Mouse (Mus musculus) stomach, embryonic 14.5 days (tissue): ENCODE measurements around the gene Kirrel3. TPM values are rescaled to one million over a fixed set of nuclear protein-coding genes. Genes with fewer than 3 reads are reported as not detected.

Experiments
- ATAC-seq: fragments of 200-750 bp; cut with Nextera tagmentation; 2 replicates; pipeline ENCODE4 v1.8.0; 2017; ENCODE audit warnings: low read depth, moderate TSS enrichment; ENCODE audit not compliant: insufficient number of reproducible peaks, insufficient read depth, low FRiP score
- H3K27ac ChIP-seq: fragments of 300-500 bp; sonication (generic); 2 replicates; pipeline ENCODE4 v1.5.1; 2014; ENCODE audit warnings: mild to moderate bottlenecking, low read length, moderate library complexity, mixed read lengths
- H3K27me3 ChIP-seq: fragments of 300-500 bp; sonication (generic); 2 replicates; pipeline ENCODE4 v1.6.1; 2014; ENCODE audit warnings: low read length, control low read depth, mixed read lengths; ENCODE audit not compliant: control insufficient read depth, insufficient read depth
- H3K36me3 ChIP-seq: fragments of 300-500 bp; sonication (generic); 2 replicates; pipeline ENCODE4 v1.6.1; 2014; ENCODE audit warnings: mild to moderate bottlenecking, control low read depth, low read length, moderate library complexity, mixed read lengths; ENCODE audit not compliant: control insufficient read depth, insufficient read depth
- H3K4me1 ChIP-seq: fragments of 300-500 bp; sonication (generic); 2 replicates; pipeline ENCODE4 v1.6.1; 2014; ENCODE audit warnings: low read length, control low read depth, mixed read lengths; ENCODE audit not compliant: control insufficient read depth, insufficient read depth
- H3K4me2 ChIP-seq: fragments of 300-500 bp; sonication (generic); replicated peaks from 2 replicates; pipeline ENCODE4 v1.6.1; 2014; ENCODE audit warnings: low read depth, low read length, control low read depth
- H3K4me3 ChIP-seq: fragments of 300-500 bp; sonication (generic); 2 replicates; pipeline ENCODE4 v1.5.1; 2014; ENCODE audit warnings: low read depth, low read length, control low read depth
- H3K9ac ChIP-seq: fragments of 300-500 bp; sonication (generic); replicated peaks from 2 replicates; pipeline ENCODE4 v1.6.1; 2014; ENCODE audit warnings: low read depth, mild to moderate bottlenecking, control low read depth, low read length, moderate library complexity, mixed read lengths
- H3K9me3 ChIP-seq: fragments of 300-500 bp; sonication (generic); 2 replicates; pipeline ENCODE4 v1.6.1; 2016; ENCODE audit warnings: low read depth, low read length, control low read depth; ENCODE audit not compliant: control insufficient read depth
- WGBS: fragments of 180-500 bp; shearing (Covaris S2); extraction: QIAGEN DNeasy Blood & Tissue Kit; methylation state at CpG from one replicate; pipeline ENCODE4 v1.1.7; 2014; 5-methylcytosine and 5-hydroxymethylcytosine counted together
- polyA plus RNA-seq: library from polyadenylated mRNA; unstranded; fragments of >200 nt; fragmentation: Nextera tagmentation; extraction: Ambion mirVana; gene quantifications from 2 replicates; pipeline ENCODE4 v1.2.1, GENCODE M21; 2014

The Kirrel3 gene
- polyA plus RNA-seq, 1 experiment from 2014 or later, result 6.3 TPM

DNA sequence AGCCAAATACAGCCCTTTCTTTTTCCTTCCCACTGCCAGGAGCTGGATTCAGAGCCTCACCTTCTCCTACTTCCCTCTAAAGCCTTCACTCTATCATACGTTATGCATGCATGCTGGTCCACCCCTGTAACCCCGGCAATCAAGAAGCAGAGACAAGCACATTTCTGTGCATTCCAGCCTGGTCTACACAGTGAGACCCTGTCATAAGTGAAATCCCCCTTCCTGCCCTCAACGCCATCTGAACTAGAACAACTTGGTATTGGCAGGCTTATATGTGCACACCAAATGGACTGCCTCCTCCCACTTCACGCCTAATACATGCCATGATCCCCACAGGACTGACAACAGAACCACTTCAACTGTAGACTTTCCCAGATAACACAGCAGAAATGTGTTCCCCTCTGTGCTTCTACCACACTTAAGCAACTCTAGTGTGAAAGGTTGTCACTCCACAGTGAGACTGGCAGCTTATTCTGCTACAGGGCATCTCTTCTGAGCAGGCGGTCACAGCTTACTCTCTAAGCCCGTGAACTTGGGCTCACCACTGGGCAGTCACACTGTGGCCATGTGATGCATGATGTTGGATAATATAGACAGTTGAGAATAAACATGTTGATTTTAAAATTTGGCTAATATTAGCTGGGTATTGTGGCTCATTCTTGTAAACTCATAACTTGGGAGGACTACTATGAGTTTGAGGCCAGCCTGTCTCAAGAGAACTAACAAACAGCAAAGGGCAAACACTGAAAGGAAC, 565.2 kb downstream of the Kirrel3 start:
- Histone ChIP-seq H3K4me1 (no peaks in the 10 kb centered on the region), H3K9me3 (no peaks in the 10 kb centered on the region), H3K9ac (no peak overlapping the region), H3K36me3 (peaks cover 18% of the 10 kb centered on the region; the same call in 1 of the 2 replicates), H3K4me3 (no peak overlapping the region), H3K27me3 (no peaks in the 10 kb centered on the region), H3K27ac (no peak overlapping the region), H3K4me2 (no peak overlapping the region)
- ATAC-seq, result no peak
- 92% methylated on average over 6 of the region's 6 CpGs for WGBS

DNA sequence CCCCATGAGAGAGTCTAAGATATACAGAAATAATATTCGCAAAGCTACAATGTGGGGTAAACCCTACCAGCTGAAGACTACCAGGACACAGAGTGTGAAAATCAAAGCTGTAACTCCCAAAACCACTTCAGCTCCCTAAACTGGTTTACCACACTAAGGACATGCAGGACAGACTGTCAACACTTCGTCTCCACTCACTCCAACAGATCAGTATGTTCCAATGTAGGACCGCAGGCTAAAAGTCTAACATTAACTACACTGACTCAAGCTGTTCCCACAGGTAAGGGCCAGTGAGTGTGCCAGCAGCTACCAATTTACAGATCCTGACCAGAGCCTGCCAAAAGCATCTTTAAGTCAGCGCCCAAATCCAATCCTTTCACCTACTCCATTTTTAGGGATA, 566.0 kb downstream of the Kirrel3 start:
- H3K9ac ChIP-seq, result no peak overlapping the region
- H3K36me3 ChIP-seq, result peaks cover 18% of the 10 kb centered on the region; the same call in 1 of the 2 replicates
- no peaks in the 10 kb centered on the region for H3K27me3 ChIP-seq
- 90% methylated on average over 4 of the region's 4 CpGs for WGBS
- H3K27ac ChIP-seq, result no peak overlapping the region
- H3K4me1 ChIP-seq, result no peaks in the 10 kb centered on the region
- no peak for ATAC-seq
- no peaks in the 10 kb centered on the region for H3K9me3 ChIP-seq
- H3K4me3 ChIP-seq, result no peak overlapping the region
- H3K4me2 ChIP-seq, result no peak overlapping the region

DNA sequence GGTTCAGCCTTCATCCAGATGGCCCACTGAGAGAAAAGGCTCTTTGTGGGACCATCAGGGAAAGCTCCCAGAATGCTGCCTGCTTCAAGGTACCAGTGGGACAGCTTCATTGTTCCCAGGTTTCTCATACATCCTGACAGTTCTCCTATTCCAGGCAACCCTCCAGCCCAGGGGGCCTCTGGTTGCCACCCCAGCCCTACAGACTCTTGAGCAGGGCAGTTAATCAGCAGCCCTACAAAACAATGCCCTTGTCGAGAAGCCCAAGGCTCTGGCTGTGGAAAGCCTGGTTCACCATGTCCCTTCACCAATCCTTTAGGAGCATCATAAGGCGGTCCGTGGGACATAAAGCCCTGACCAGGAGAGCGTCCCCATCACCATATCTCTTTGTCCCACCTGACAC, 567.0 kb downstream of the Kirrel3 start:
- Histone ChIP-seq H3K9ac (no peak overlapping the region), H3K4me2 (no peak overlapping the region), H3K27me3 (no peaks in the 10 kb centered on the region), H3K36me3 (peaks cover 10% of the 10 kb centered on the region; the same call in 1 of the 2 replicates), H3K4me3 (no peak overlapping the region), H3K27ac (no peak overlapping the region), H3K9me3 (no peaks in the 10 kb centered on the region), H3K4me1 (no peaks in the 10 kb centered on the region)
- 93% methylated on average over 4 of the region's 4 CpGs for WGBS
- no peak for ATAC-seq

DNA sequence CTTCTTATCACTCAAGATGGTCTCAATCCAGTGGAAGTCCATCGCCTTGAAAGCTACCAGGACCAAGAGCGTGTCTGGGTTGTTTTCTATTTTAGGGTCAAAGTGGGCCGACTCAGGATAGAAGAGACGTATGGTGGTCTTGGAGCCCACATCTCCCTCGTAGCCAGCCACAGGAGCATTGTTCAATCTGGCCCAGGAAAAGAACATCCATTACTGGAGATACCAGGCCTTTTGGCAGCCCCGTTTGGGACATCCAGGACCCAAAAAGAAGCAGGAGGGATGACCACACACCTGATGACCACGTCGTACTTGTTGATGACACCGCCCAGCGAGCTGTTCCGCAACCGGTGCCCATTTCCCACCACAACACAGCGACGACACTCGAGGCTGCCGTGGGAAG, 567.4 kb downstream of the Kirrel3 start:
- no peaks in the 10 kb centered on the region for H3K4me1 ChIP-seq
- H3K9ac ChIP-seq, result no peak overlapping the region
- H3K27me3 ChIP-seq, result no peaks in the 10 kb centered on the region
- H3K36me3 ChIP-seq, result peaks cover 8% of the 10 kb centered on the region; the same call in 1 of the 2 replicates
- H3K4me3 ChIP-seq, result no peak overlapping the region
- H3K4me2 ChIP-seq, result no peak overlapping the region
- no peaks in the 10 kb centered on the region for H3K9me3 ChIP-seq
- no peak overlapping the region for H3K27ac ChIP-seq
- ATAC-seq, result no peak
- 94% methylated on average over 16 of the region's 16 CpGs for WGBS

DNA sequence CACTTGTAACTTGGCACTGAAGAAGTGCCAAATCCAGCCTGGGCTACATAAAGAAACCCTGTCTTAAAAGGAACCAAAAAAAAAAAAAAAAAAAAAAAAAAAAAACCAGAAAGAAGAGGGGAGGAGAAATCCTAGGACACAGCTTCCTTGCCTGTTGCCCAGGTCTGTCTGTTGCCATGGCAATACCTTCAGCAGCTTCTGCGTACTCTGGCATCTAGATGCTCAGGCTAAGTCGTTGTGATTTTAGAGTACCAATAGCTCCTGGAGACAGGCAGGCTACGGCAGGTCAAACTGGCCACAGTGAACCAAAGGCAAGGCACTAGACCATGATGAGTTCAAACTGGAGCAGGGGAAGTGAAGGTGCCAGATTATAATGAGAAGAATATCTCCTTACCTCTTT, 568.0 kb downstream of the Kirrel3 start:
- ATAC-seq, result no peak
- Histone ChIP-seq H3K4me1 (no peaks in the 10 kb centered on the region), H3K9ac (no peak overlapping the region), H3K4me3 (no peak overlapping the region), H3K36me3 (peaks cover 8% of the 10 kb centered on the region; the same call in 1 of the 2 replicates), H3K27me3 (no peaks in the 10 kb centered on the region), H3K9me3 (no peaks in the 10 kb centered on the region), H3K27ac (no peak overlapping the region), H3K4me2 (no peak overlapping the region)
- WGBS, result 81% methylated on average over 3 of the region's 3 CpGs

DNA sequence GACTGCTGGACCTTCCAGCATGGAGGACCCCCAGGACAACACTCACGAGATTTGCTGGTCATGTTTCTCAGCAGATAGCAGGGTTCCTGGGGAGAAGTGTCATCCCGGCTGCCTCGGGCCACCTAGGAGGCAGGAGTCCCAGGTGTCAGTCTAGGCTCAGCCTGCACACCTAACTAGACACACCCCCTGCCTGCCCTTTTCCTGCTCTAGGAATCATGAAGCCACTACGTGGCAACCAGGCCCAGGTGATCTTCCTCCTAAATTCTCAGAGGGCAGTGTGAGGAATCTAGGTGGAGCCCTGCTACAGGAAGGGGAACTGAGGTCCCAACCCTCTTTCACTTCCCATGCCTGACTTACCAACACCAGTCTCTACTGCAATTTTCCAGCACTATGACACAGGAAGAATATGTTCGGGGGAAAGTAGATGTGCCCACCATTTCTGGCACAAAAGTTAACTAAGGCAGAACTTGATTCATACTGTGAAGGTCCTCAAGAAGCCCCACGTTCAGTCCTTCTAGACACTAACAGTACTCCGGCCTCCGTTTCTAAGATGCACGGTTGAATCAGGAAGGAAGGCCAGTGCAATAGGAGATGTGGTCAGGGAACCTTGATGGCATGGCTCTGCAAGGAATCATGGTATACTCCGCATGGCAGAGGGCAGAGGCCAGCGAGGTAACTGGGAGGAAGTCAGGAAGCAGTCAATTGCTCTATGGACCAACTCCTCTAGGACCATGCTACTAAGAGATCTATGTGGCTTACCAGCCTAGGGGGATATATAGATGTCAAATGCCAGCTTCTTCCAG, 570.0 kb downstream of the Kirrel3 start:
- H3K27me3 ChIP-seq, result no peaks in the 10 kb centered on the region
- no peak overlapping the region for H3K4me3 ChIP-seq
- H3K9ac ChIP-seq, result no peak overlapping the region
- 89% methylated on average over 11 of the region's 11 CpGs for WGBS
- no peak for ATAC-seq
- no peaks in the 10 kb centered on the region for H3K9me3 ChIP-seq
- no peaks in the 10 kb centered on the region for H3K4me1 ChIP-seq
- no peak overlapping the region for H3K27ac ChIP-seq
- H3K4me2 ChIP-seq, result no peak overlapping the region
- peaks cover 8% of the 10 kb centered on the region; the same call in 1 of the 2 replicates for H3K36me3 ChIP-seq

DNA sequence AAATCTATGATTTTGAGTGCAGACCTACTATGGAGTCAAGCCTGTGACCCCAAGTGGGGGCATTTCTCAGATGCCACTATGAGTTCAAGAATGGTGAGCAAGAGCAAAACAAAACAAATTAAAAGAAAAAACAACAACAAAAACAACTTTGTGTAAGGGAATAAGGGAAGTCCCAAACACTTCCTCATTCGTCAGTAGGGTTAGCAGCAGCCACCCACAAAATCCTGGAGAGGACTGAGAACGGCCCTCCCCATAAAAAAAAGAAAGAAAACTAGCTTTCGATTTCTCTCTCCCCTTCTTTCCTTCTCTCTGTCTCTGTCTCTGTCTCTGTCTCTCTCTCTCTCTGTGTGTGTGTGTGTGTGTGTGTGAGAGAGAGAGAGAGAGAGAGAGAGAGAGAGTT, 570.9 kb downstream of the Kirrel3 start:
- Histone ChIP-seq H3K27me3 (no peaks in the 10 kb centered on the region), H3K27ac (no peak overlapping the region), H3K4me2 (no peak overlapping the region), H3K4me3 (no peak overlapping the region), H3K36me3 (peaks cover 8% of the 10 kb centered on the region; the same call in 1 of the 2 replicates), H3K4me1 (no peaks in the 10 kb centered on the region), H3K9ac (no peak overlapping the region), H3K9me3 (no peaks in the 10 kb centered on the region)
- WGBS, result 90% methylated on average over 3 of the region's 3 CpGs
- no peak for ATAC-seq

DNA sequence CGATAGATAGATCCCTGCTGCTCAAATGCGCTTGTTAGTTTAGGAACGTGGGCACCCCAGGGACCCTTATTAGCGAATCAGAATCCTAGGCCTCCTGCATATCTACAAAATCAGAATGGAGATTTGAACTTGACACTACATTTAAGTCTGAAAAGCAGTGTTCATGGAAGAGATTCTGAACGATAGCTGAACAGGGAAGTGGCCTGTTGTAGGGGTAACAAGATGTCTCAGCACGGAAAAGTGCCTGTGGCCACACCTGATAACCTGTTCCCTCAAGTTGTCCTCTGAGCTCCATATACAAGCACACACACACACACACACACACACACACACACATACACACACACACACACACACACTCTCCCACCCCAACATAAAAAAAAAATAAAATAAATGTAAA, 571.9 kb downstream of the Kirrel3 start:
- no peak for ATAC-seq
- no peaks in the 10 kb centered on the region for H3K27me3 ChIP-seq
- H3K9ac ChIP-seq, result no peak overlapping the region
- 86% methylated on average over 6 of the region's 6 CpGs for WGBS
- no peak overlapping the region for H3K27ac ChIP-seq
- H3K36me3 ChIP-seq, result peaks cover 5% of the 10 kb centered on the region; the same call in 1 of the 2 replicates
- no peak overlapping the region for H3K4me2 ChIP-seq
- no peaks in the 10 kb centered on the region for H3K9me3 ChIP-seq
- H3K4me1 ChIP-seq, result no peaks in the 10 kb centered on the region
- no peak overlapping the region for H3K4me3 ChIP-seq
